Mouse (Mus musculus): Measurements from ENCODE around the gene Gm21876.
"Not testable (repeated sequence)": the region's sequence is repeated elsewhere in the genome, so short reads cannot be mapped to it uniquely, and the experiment has no call there.

The Gm21876 gene

GRCm38 (mm10) chrX:21175553-21175952 is at the start of gene Gm21876:
TSS of gene Gm21876 (minus strand) at chrX:21175653.
- DNase-seq (ENCODE audit: low spot score): no peak

GRCm38 (mm10) chrX:21220422-21220821 is 45.0 kb upstream of the Gm21876 start:
- no peak for DNase-seq (ENCODE audit: low spot score)

GRCm38 (mm10) chrX:21146675-21147074 is 28.8 kb downstream of the Gm21876 start:
- not testable (repeated sequence) for DNase-seq (ENCODE audit: low spot score)

All from ovary, postnatal 10 days (tissue).